Mouse (Mus musculus): ENCODE measurements at regions not wholly inside any gene's neighbourhood (a gene's known extent, or its start where the extent isn't known, plus 50 kb on each side); places are given as distances from the start of the nearest gene placed in this dataset.

DNA sequence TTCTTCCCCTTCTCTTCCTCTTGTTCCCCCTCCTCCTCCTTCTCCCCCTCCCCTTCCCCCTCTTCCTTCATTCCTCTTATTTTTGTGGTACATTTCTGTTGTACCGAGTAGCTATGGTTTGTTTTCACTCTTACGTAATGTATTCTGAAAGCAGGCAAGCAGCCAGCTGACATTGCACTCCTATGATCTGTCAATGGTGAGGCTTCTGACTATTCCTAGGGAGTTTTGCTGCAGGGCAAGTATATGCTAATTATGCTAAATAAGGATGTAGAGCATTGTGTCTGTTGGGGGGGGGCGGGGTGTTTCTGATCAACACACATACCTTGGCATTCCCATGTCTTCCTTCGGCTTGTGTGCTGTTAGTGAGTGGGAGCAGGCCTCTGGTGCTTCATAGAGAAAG, 64.0 kb downstream of the Ifng start:
- TF ChIP-seq CTCF (IDR thresholded peaks at IDR 0.05; ENCODE audit: extremely low read depth, insufficient read length, insufficient replicate concordance, low read depth, low read length) (no peak), POLR2A (IDR thresholded peaks at IDR 0.05; ENCODE audit: low read depth, low read length) (no peak)
